Mouse (Mus musculus) bone marrow, adult 2 months (tissue): ENCODE data around the gene Atcay. TPM values are rescaled to one million over a fixed set of nuclear protein-coding genes. Genes with fewer than 3 reads are reported as not detected.
A peak's percentile ranks its signal among the peaks of the same experiment; 100 is the strongest.
"Not testable (repeated sequence)": the region's sequence is repeated elsewhere in the genome, so short reads cannot be mapped to it uniquely, and the experiment has no call there.

Experiments used
- H3K27ac ChIP-seq: fragments of 200-500 bp; 2 replicates; pipeline ENCODE4 v1.5.1; 2012; ENCODE audit warnings: low read depth, mild to moderate bottlenecking, control low read depth, inconsistent platforms, low read length; ENCODE audit not compliant: control insufficient read depth, poor library complexity, insufficient read depth
- H3K4me1 ChIP-seq: fragments of 200-500 bp; 2 replicates; pipeline ENCODE4 v1.6.1; 2011; ENCODE audit warnings: low read length; ENCODE audit not compliant: control insufficient read depth, insufficient read depth
- H3K4me3 ChIP-seq: fragments of 200-500 bp; replicated peaks from 2 replicates; pipeline ENCODE3; 2011; ENCODE audit warnings: mild to moderate bottlenecking, low read depth, low read length, control low read depth; ENCODE audit not compliant: control insufficient read depth
- CTCF ChIP-seq: fragments of 200-500 bp; IDR thresholded peaks from 2 replicates; pipeline ENCODE4 v1.5.1; 2011; ENCODE audit warnings: low read length, control low read depth; ENCODE audit not compliant: control insufficient read depth, insufficient read depth
- POLR2A ChIP-seq: fragments of 200-500 bp; IDR thresholded peaks from 2 replicates; pipeline ENCODE4 v1.6.1; 2011; ENCODE audit warnings: low read depth, mild to moderate bottlenecking, control low read depth, low read length, borderline replicate concordance; ENCODE audit not compliant: control insufficient read depth
- WGBS: fragments of 180-500 bp; shearing (Covaris S2); methylation state at CpG from one replicate; pipeline ENCODE4 v1.1.7; 2018; 5-methylcytosine and 5-hydroxymethylcytosine counted together
- polyA plus RNA-seq: library from polyadenylated mRNA; stranded (reverse); fragments of >200 nt; gene quantifications from 2 replicates; pipeline ENCODE4 v1.2.4, GENCODE M21; 2011; ENCODE audit warnings: low replicate concordance; ENCODE audit not compliant: missing spikeins, insufficient read depth, insufficient read length

Atcay gene
- polyA plus RNA-seq, 1 experiment, result not detected

GRCm38 (mm10) chr10:81234206-81234605 lies 3.6 kb upstream of the Atcay start:
- 86% methylated on average over 6 of the region's 6 CpGs for WGBS
- Histone ChIP-seq H3K4me3 (no peak overlapping the region), H3K27ac (no peak overlapping the region), H3K4me1 (no peaks in the 10 kb centered on the region)
- no peak for TF ChIP-seq CTCF

DNA sequence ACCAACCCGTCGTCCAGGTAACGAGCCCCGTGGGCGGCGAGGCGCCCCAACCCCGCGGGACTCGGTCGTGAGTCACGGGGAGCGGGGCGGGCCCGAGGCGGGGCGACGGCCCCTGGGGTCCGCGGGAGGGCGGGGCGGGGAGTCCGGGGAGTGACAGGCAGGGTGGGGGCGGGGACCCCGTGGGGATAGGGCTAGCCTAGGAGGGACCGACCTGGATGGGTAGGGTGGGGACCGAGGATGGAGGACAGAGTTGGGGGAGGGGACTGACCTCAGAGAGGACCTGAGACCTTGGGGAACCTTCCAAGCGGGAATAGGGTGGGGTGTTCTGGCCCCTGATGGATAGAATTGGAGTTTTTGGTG lies 2.6 kb upstream of the Atcay start:
- Histone ChIP-seq H3K4me1 (no peaks in the 10 kb centered on the region), H3K4me3 (peak overlapping the region; percentile 59), H3K27ac (no peak overlapping the region)
- WGBS, result 3% methylated on average over 28 of the region's 28 CpGs
- TF ChIP-seq POLR2A (no peak), CTCF (no peak)

DNA sequence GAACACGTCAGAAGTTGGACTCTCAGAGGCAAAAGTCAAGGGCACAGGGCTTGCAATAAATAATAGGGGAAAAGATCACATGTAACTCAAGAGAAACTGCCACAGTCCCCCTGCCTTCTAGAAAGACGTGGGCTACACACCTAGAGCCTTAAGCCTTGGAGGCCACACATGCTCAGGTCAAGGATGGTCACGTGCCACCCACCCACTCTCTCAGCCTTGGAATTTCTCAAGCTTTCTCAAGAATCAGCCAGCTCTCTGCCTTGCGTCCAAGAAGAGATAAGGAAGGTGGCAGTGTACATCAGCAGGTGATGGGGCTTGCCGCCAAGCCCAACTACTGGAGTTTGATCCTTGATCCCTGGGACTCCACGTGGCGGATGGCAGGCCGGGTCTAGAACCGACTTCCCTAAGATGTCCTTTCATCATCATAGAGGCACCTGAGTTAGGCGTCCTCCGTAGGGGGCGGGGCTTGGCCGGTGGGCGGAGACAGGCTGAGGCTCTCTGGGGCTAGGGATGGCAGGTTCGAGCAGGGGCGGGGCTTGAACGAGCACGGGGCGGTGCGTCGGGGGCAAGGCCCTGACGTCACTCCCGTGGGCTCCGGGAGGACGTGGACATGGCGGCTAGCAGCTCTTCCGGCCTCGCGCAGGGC lies 2.1 kb upstream of the Atcay start, which contains the start of gene Zfr2:
Gene Zfr2 (plus strand): TSS at position 576 of the 646 bp plus-strand sequence.
- Histone ChIP-seq H3K4me3 (peak within 1 kb of the TSS; percentile 59), H3K27ac (no peak within 1 kb of the TSS), H3K4me1 (no peaks in the 10 kb centered on the region)
- WGBS, result 8% methylated on average over 29 of the region's 29 CpGs
- TF ChIP-seq CTCF, result no peak
- peak; percentile 57; the same call in 1 of the 2 replicates for TF ChIP-seq POLR2A

GRCm38 (mm10) chr10:81231436-81231835 lies 803 bp upstream of the Atcay start:
- Histone ChIP-seq H3K4me3 (no peak overlapping the region), H3K27ac (no peak overlapping the region), H3K4me1 (no peaks in the 10 kb centered on the region)
- 46% methylated on average over 7 of the region's 7 CpGs for WGBS
- TF ChIP-seq POLR2A (no peak), CTCF (no peak)

GRCm38 (mm10) chr10:81229735-81230437 lies 747 bp downstream of the Atcay start:
- no peak overlapping the region for H3K4me3 ChIP-seq
- no peaks in the 10 kb centered on the region for H3K4me1 ChIP-seq
- WGBS, result 9% methylated on average over 20 of the region's 20 CpGs

DNA sequence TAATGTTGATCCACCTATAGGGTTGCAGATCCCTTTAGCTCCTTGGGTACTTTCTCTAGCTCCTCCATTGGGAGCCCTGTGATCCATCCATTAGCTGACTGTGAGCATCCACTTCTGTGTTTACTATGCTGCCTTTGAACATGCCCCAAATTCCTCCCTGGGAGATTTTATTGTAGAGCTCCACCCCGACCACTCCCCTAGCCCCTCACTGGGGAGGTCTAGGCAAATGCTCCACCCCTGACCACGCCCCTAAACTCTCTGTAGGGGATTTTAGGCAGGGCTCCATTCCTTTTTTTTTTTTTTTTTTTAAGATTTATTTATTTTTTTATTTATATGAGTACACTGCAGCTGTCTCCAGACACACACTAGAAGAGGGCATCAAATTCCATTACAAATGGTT lies 6.9 kb downstream of the Atcay start:
- 68% methylated on average over 2 of the region's 2 CpGs for WGBS
- not testable (repeated sequence) for H3K4me3 ChIP-seq, H3K27ac ChIP-seq, H3K4me1 ChIP-seq

More at GRCm38 (mm10) chr10:81229735-81230437, 747 bp downstream of the Atcay start:
- H3K27ac ChIP-seq, result no peak overlapping the region
- no peak for TF ChIP-seq CTCF
- TF ChIP-seq POLR2A, result no peak

DNA sequence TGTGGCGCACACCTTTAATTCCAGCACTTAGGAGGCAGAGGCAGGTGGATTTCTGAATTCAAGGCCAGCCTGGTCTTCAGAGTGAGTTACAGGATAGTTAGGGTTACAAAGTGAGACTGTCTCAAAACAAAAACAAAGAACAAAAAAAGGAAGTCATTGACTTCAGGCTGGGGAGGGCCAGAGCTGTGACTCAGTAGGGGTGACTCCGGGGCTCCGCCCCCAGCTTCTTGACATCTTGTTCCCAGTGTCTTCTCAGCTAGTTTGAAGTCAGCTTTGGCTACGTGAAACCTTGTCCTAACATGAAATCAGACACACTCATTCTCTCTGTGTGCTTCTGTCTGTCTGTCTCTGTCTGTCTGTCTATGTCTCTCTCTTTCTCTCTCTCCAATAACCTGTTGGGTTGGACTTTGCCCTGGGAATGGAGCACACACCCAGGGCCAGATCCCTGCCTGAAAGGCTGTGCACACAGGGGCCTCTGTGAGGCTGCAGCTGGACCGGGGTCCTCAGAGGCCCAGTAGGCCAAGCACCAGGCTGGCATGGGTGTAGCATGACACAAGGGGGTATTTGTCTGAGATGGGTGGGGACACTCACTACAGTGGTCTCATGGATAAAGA lies 9.1 kb downstream of the Atcay start:
- WGBS, result 50% methylated on average over 5 of the region's 5 CpGs
- Histone ChIP-seq H3K4me3 (no peak overlapping the region), H3K27ac (no peak overlapping the region), H3K4me1 (no peaks in the 10 kb centered on the region; the same call in 1 of the 2 replicates)
- no peak for TF ChIP-seq CTCF
- TF ChIP-seq POLR2A, result no peak

- TF ChIP-seq CTCF (peak; percentile 93), POLR2A (no peak)
- Histone ChIP-seq H3K27ac (no peak overlapping the region), H3K4me3 (no peak overlapping the region), H3K4me1 (no peaks in the 10 kb centered on the region; the same call in 1 of the 2 replicates)
- WGBS, result 12% methylated on average over 7 of the region's 7 CpGs
These were observed 12.7 kb downstream of the Atcay start for GRCm38 (mm10) chr10:81217964-81218363.
